In the genomic region with DNA sequence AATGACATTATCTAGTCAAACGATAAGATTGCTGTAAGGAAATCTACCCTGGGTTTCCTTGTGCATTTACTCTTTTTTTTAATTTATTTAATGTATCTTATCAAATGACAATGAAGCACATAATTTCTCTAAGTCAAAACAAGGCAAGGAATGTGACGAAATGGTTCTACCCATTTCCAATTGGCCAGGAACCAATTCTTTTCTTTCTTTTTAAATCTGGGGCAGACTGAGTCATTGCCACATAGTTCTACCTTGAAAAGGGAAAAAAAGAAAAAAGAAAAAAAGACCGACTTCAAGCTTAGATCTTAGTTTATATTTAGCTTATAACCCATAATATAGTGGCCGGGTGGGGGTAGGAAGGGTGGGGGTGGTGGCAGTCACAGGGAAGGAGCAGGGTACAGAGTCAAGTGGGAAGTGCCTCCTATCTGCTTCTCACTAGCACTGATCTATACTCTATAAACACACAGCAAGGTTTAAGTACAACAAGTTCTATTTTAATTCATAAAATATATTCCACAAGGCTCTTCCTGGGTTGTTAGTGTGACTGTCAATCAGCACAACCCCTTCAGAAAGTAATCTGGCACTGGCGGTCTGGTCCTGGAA, we compare ENCODE assay signal across 24 mouse cellular contexts. TPM values are rescaled to one million over a fixed set of nuclear protein-coding genes. Genes with fewer than 3 reads are reported as not detected.
DNase-seq lines count a peak whose midpoint lies in the region; ATAC-seq and TF ChIP-seq lines count a peak whose summit lies in the region.
"Had no signal": no experiment of that assay in that cellular context is flagged by ENCODE, and none has a peak within 500 bp of the region (broad histone marks: within the 10 kb centered on the region; RNA-seq: fewer than 3 reads in every experiment).

No protein-coding gene starts in this region.

- no peak overlapping the region for H3K9ac ChIP-seq in heart, postnatal 0 days (replicated peaks; ENCODE audit: low read depth, low read length)
- H3K9ac ChIP-seq in lung, postnatal 0 days (replicated peaks; ENCODE audit: low read depth), result no peak overlapping the region
- no peak overlapping the region for H3K9ac ChIP-seq in intestine, embryonic 15.5 days
- no peak overlapping the region for H3K9ac ChIP-seq in stomach, postnatal 0 days (ENCODE audit: low read length)
- H3K9ac ChIP-seq: embryonic facial prominence, embryonic 15.5 days; forebrain, embryonic 15.5 days; hindbrain, embryonic 15.5 days; limb, embryonic 12.5 days; liver, embryonic 13.5 days; lung, embryonic 15.5 days had no signal

- TF ChIP-seq EP300 in heart, postnatal 0 days (IDR thresholded peaks at IDR 0.05; ENCODE audit: low read depth), result no peak
- TF ChIP-seq EP300 in lung, postnatal 0 days (IDR thresholded peaks at IDR 0.05), result no peak
- TF ChIP-seq EP300 in stomach, postnatal 0 days (optimal IDR thresholded peaks at IDR 0.05), result no peak

- peaks cover 15% of the 10 kb centered on the region for H3K4me1 ChIP-seq in heart, postnatal 0 days (ENCODE audit: control insufficient read depth, insufficient read depth)
- H3K4me1 ChIP-seq in heart, embryonic 10.5 days, result peaks cover 31% of the 10 kb centered on the region
- peaks cover 8% of the 10 kb centered on the region for H3K4me1 ChIP-seq in lung, postnatal 0 days (ENCODE audit: insufficient read depth, low read depth, low read length)
- H3K4me1 ChIP-seq in intestine, embryonic 15.5 days (replicated peaks), result peaks cover 8% of the 10 kb centered on the region; the same call in 1 of the 2 replicates
- H3K4me1 ChIP-seq in stomach, postnatal 0 days (replicated peaks; ENCODE audit: control insufficient read depth, insufficient read depth), result 0 out of 2 replicates have a peak, but pooled peaks cover 2% of the 10 kb centered on the region

- H3K27me3 ChIP-seq in heart, postnatal 0 days (ENCODE audit: control insufficient read depth, insufficient read depth, low read length), result no peaks in the 10 kb centered on the region
- H3K27me3 ChIP-seq in heart, embryonic 10.5 days (ENCODE audit: insufficient read depth, poor library complexity, severe bottlenecking), result no peaks in the 10 kb centered on the region
- H3K27me3 ChIP-seq in lung, postnatal 0 days (replicated peaks; ENCODE audit: insufficient read depth, low read length), result no peaks in the 10 kb centered on the region
- no peaks in the 10 kb centered on the region for H3K27me3 ChIP-seq in intestine, embryonic 15.5 days (replicated peaks)
- no peaks in the 10 kb centered on the region for H3K27me3 ChIP-seq in stomach, postnatal 0 days (ENCODE audit: control insufficient read depth, insufficient read depth, low read length)
- H3K27me3 ChIP-seq: embryonic facial prominence, embryonic 15.5 days; forebrain, embryonic 15.5 days; hindbrain, embryonic 15.5 days; liver, embryonic 13.5 days; lung, embryonic 15.5 days had no signal

- peak overlapping the region; percentile 25; the same call in 1 of the 2 replicates for H3K27ac ChIP-seq in heart, postnatal 0 days (ENCODE audit: low read depth)
- H3K27ac ChIP-seq in heart, embryonic 10.5 days, result no peak overlapping the region
- H3K27ac ChIP-seq in lung, postnatal 0 days (ENCODE audit: low read length), result no peak overlapping the region
- peak overlapping the region; percentile 78 for H3K27ac ChIP-seq in intestine, embryonic 15.5 days
- peak overlapping the region; percentile 59 for H3K27ac ChIP-seq in stomach, postnatal 0 days (replicated peaks)
- H3K27ac ChIP-seq: embryonic facial prominence, embryonic 15.5 days; forebrain, embryonic 15.5 days; hindbrain, embryonic 15.5 days; limb, embryonic 12.5 days; liver, embryonic 13.5 days; lung, embryonic 15.5 days; macrophage; midbrain, embryonic 10.5 days had no signal

- H3K36me3 ChIP-seq in heart, postnatal 0 days (replicated peaks; ENCODE audit: control insufficient read depth, insufficient read depth, low read length), result peaks cover 28% of the 10 kb centered on the region
- H3K36me3 ChIP-seq in heart, embryonic 10.5 days, result peaks cover 30% of the 10 kb centered on the region
- H3K36me3 ChIP-seq in lung, postnatal 0 days (ENCODE audit: insufficient read depth, low read length), result peaks cover 14% of the 10 kb centered on the region; the same call in 1 of the 2 replicates
- peaks cover 7% of the 10 kb centered on the region for H3K36me3 ChIP-seq in intestine, embryonic 15.5 days
- H3K36me3 ChIP-seq in stomach, postnatal 0 days (ENCODE audit: control insufficient read depth, insufficient read depth, low read length), result peaks cover 3% of the 10 kb centered on the region; the same call in 1 of the 2 replicates

- H3K4me2 ChIP-seq in heart, postnatal 0 days (ENCODE audit: low read depth, low read length), result no peak overlapping the region
- no peak overlapping the region for H3K4me2 ChIP-seq in lung, postnatal 0 days (replicated peaks; ENCODE audit: low read depth, low read length)
- peak overlapping the region; percentile 27; the same call in 1 of the 2 replicates for H3K4me2 ChIP-seq in intestine, embryonic 15.5 days (replicated peaks)
- H3K4me2 ChIP-seq in stomach, postnatal 0 days (replicated peaks; ENCODE audit: low read depth), result no peak overlapping the region
- H3K4me2 ChIP-seq: embryonic facial prominence, embryonic 15.5 days; forebrain, embryonic 15.5 days; hindbrain, embryonic 15.5 days; limb, embryonic 12.5 days; liver, embryonic 13.5 days; lung, embryonic 15.5 days had no signal

- no peak for DNase-seq in heart, postnatal 0 days (ENCODE audit: low spot score)
- DNase-seq in heart, embryonic 10.5 days (ENCODE audit: low spot score), result no peak
- peak; percentile 13 for DNase-seq in lung, postnatal 0 days (ENCODE audit: low spot score)
- DNase-seq in lung, postnatal 10 days, result no peak
- no peak for DNase-seq in stomach, postnatal 0 days (ENCODE audit: low spot score)
- DNase-seq in gastrocnemius, postnatal 25 days, result no peak
- DNase-seq: adrenal gland, postnatal 14 days; cerebellum, adult 9-11 months; gastrocnemius, postnatal 14 days; heart, postnatal 36 days; kidney, adult 11 months; kidney, postnatal 36 days; liver, embryonic 13.5 days; right cerebral cortex, adult 18-20 months had no signal

- 31% methylated on average over 5 of the region's 5 CpGs for WGBS in heart, postnatal 0 days
- 50% methylated on average over 5 of the region's 5 CpGs for whole genome bisulfite sequencing in heart, embryonic 10.5 days
- WGBS in lung, postnatal 0 days, result 32% methylated on average over 5 of the region's 5 CpGs
- 45% methylated on average over 5 of the region's 5 CpGs for WGBS in intestine, embryonic 15.5 days
- WGBS in stomach, postnatal 0 days, result 33% methylated on average over 5 of the region's 5 CpGs

- H3K4me3 ChIP-seq in heart, postnatal 0 days (ENCODE audit: low read depth, low read length), result no peak overlapping the region
- no peak overlapping the region for H3K4me3 ChIP-seq in heart, embryonic 10.5 days
- no peak overlapping the region for H3K4me3 ChIP-seq in lung, postnatal 0 days (ENCODE audit: low read depth, low read length)
- no peak overlapping the region for H3K4me3 ChIP-seq in intestine, embryonic 15.5 days (replicated peaks)
- no peak overlapping the region for H3K4me3 ChIP-seq in stomach, postnatal 0 days (ENCODE audit: low read depth, low read length)
- H3K4me3 ChIP-seq: embryonic facial prominence, embryonic 15.5 days; forebrain, embryonic 15.5 days; hindbrain, embryonic 15.5 days; limb, embryonic 12.5 days; liver, embryonic 13.5 days; lung, embryonic 15.5 days; midbrain, embryonic 10.5 days had no signal

- H3K9me3 ChIP-seq in heart, postnatal 0 days (replicated peaks; ENCODE audit: control insufficient read depth, low read length), result no peaks in the 10 kb centered on the region
- no peaks in the 10 kb centered on the region for H3K9me3 ChIP-seq in heart, embryonic 10.5 days
- H3K9me3 ChIP-seq in lung, postnatal 0 days (ENCODE audit: low read length), result no peaks in the 10 kb centered on the region
- no peaks in the 10 kb centered on the region for H3K9me3 ChIP-seq in intestine, embryonic 15.5 days
- no peaks in the 10 kb centered on the region for H3K9me3 ChIP-seq in stomach, postnatal 0 days (ENCODE audit: control insufficient read depth, low read length)
- H3K9me3 ChIP-seq: embryonic facial prominence, embryonic 15.5 days; forebrain, embryonic 15.5 days; hindbrain, embryonic 15.5 days; limb, embryonic 12.5 days; liver, embryonic 13.5 days; lung, embryonic 15.5 days; midbrain, embryonic 10.5 days had no signal

- no peak for TF ChIP-seq CTCF in heart, postnatal 0 days (IDR thresholded peaks at IDR 0.05; ENCODE audit: low read depth)
- no peak for TF ChIP-seq CTCF in lung, postnatal 0 days (IDR thresholded peaks at IDR 0.05)
- no peak for TF ChIP-seq CTCF in stomach, postnatal 0 days (IDR thresholded peaks at IDR 0.05; ENCODE audit: low read depth)

- no peak for ATAC-seq in heart, postnatal 0 days (ENCODE audit: insufficient read depth, low read depth)
- ATAC-seq in lung, postnatal 0 days, result no peak
- peak; percentile 58 for ATAC-seq in intestine, embryonic 15.5 days
- ATAC-seq in stomach, postnatal 0 days (ENCODE audit: low FRiP score, low TSS enrichment), result no peak
- no peak for ATAC-seq in megakaryocyte-erythroid progenitor cell, adult 5-6 weeks (replicated peaks; ENCODE audit: low FRiP score, low TSS enrichment, poor library complexity, severe bottlenecking)
- ATAC-seq: activated CD4-positive, CD25-positive, alpha-beta regulatory T cell, adult 4 months; forebrain, embryonic 15.5 days had no signal

RNA-seq across cellular contexts. Expression of a gene that starts 32.4 kb away (rescaled TPM):
- total RNA-seq in heart, postnatal 0 days (2014; rRNA removed; ENCODE audit: low replicate concordance), result 23.8 and 33.7 TPM in 2 replicates
- polyA plus RNA-seq in heart, postnatal 0 days (2015; fragmentation: Nextera tagmentation; extraction: Ambion mirVana), result 62.6 TPM in 2 replicates
- 138 and 165 TPM in 2 replicates for polyA plus RNA-seq in heart, embryonic 10.5 days (2016; fragmentation: Nextera tagmentation; extraction: Ambion mirVana)
- 53.4 and 55.2 TPM in 2 replicates for polyA plus RNA-seq in lung, postnatal 0 days (2015; fragmentation: Nextera tagmentation; extraction: Ambion mirVana)
- 122 and 133 TPM in 2 replicates for polyA plus RNA-seq in intestine, embryonic 15.5 days (2015; fragmentation: Nextera tagmentation; extraction: Ambion mirVana)
- polyA plus RNA-seq in stomach, postnatal 0 days (2015; fragmentation: Nextera tagmentation; extraction: Ambion mirVana), result 61.3 and 62.4 TPM in 2 replicates
- 100 to 1,000 TPM in 1 of 2 experiments, 10 to 100 TPM in 1; 99.4 to 101 TPM for total RNA-seq in gastrocnemius, postnatal 25 days (2021)
- 80.1 and 98.9 TPM in 2 replicates for total RNA-seq in megakaryocyte-erythroid progenitor cell, adult 5-6 weeks (2014; fragmentation: Nextera tagmentation)
- total RNA-seq in megakaryocyte-erythroid progenitor cell, adult 5-6 weeks (2017), result 275 and 333 TPM in 2 replicates

RNA-seq across cellular contexts. Expression of a gene that starts 52.3 kb away (rescaled TPM):
- 20.2 and 29.1 TPM in 2 replicates for total RNA-seq in heart, postnatal 0 days (2014; rRNA removed; ENCODE audit: low replicate concordance)
- 3.9 TPM in 2 replicates for polyA plus RNA-seq in heart, postnatal 0 days (2015; fragmentation: Nextera tagmentation; extraction: Ambion mirVana)
- 10.2 and 11.0 TPM in 2 replicates for polyA plus RNA-seq in heart, embryonic 10.5 days (2016; fragmentation: Nextera tagmentation; extraction: Ambion mirVana)
- polyA plus RNA-seq in lung, postnatal 0 days (2015; fragmentation: Nextera tagmentation; extraction: Ambion mirVana), result 5.4 and 5.8 TPM in 2 replicates
- 16.4 and 18.8 TPM in 2 replicates for polyA plus RNA-seq in intestine, embryonic 15.5 days (2015; fragmentation: Nextera tagmentation; extraction: Ambion mirVana)
- 9.1 and 11.5 TPM in 2 replicates for polyA plus RNA-seq in stomach, postnatal 0 days (2015; fragmentation: Nextera tagmentation; extraction: Ambion mirVana)
- 10 to 100 TPM; 15.8 to 17.2 TPM for total RNA-seq in gastrocnemius, postnatal 25 days (2021)
- 18.7 and 19.7 TPM in 2 replicates for total RNA-seq in megakaryocyte-erythroid progenitor cell, adult 5-6 weeks (2014; fragmentation: Nextera tagmentation)
- total RNA-seq in megakaryocyte-erythroid progenitor cell, adult 5-6 weeks (2017), result 13.7 and 15.8 TPM in 2 replicates

Comparison
In these comparisons a context has a peak if more than half of its experiments do, and no peak if none do; other contexts are left out.
1. H3K27ac ChIP-seq: peak in heart, postnatal 0 days (single experiment), intestine, embryonic 15.5 days (single experiment) and stomach, postnatal 0 days (single experiment); none in heart, embryonic 10.5 days (single experiment) and lung, postnatal 0 days (single experiment).